Mouse (Mus musculus) heart, embryonic 13.5 days (tissue): Measurements from ENCODE around the gene 4930430F08Rik. TPM values are rescaled to one million over a fixed set of nuclear protein-coding genes. Genes with fewer than 3 reads are reported as not detected.
"Not testable (repeated sequence)": the region's sequence is repeated elsewhere in the genome, so short reads cannot be mapped to it uniquely, and the experiment has no call there.

Experiments used
- ATAC-seq: fragments of 200-750 bp; cut with Nextera tagmentation; 2 replicates; pipeline ENCODE4 v1.8.0; 2017; ENCODE audit warnings: moderate TSS enrichment; ENCODE audit not compliant: insufficient number of reproducible peaks, low FRiP score, low TSS enrichment; ENCODE audit errors: extremely low read depth
- H3K27ac ChIP-seq: fragments of 300-500 bp; sonication (generic); replicated peaks from 2 replicates; pipeline ENCODE4 v1.5.1; 2015; ENCODE audit warnings: moderate library complexity, mild to moderate bottlenecking, inconsistent platforms
- H3K27me3 ChIP-seq: fragments of 300-500 bp; sonication (generic); replicated peaks from 2 replicates; pipeline ENCODE4 v1.6.1; 2015; ENCODE audit warnings: mild to moderate bottlenecking, inconsistent platforms
- H3K36me3 ChIP-seq: fragments of 300-500 bp; sonication (generic); 2 replicates; pipeline ENCODE4 v1.6.1; 2015; ENCODE audit warnings: mild to moderate bottlenecking, inconsistent platforms
- H3K4me1 ChIP-seq: fragments of 300-500 bp; sonication (generic); 2 replicates; pipeline ENCODE4 v1.6.1; 2015; ENCODE audit warnings: inconsistent platforms
- H3K4me2 ChIP-seq: fragments of 300-500 bp; sonication (generic); 2 replicates; pipeline ENCODE4 v1.6.1; 2015; ENCODE audit warnings: inconsistent platforms, mild to moderate bottlenecking, moderate library complexity
- H3K4me3 ChIP-seq: fragments of 300-500 bp; sonication (generic); 2 replicates; pipeline ENCODE4 v1.5.1; 2015; ENCODE audit warnings: moderate library complexity, mild to moderate bottlenecking, inconsistent platforms
- H3K9ac ChIP-seq: fragments of 300-500 bp; sonication (generic); 2 replicates; pipeline ENCODE4 v1.6.1; 2015; ENCODE audit warnings: inconsistent platforms, mild to moderate bottlenecking, moderate library complexity
- H3K9me3 ChIP-seq: fragments of 300-500 bp; sonication (generic); 2 replicates; pipeline ENCODE4 v1.6.1; 2016; ENCODE audit warnings: inconsistent platforms
- WGBS: fragments of 180-500 bp; shearing (Covaris S2); methylation state at CpG from one replicate; pipeline ENCODE4 v1.1.7; 2015; ENCODE audit warnings: mixed read lengths; 5-methylcytosine and 5-hydroxymethylcytosine counted together
- polyA plus RNA-seq: library from polyadenylated mRNA; unstranded; fragments of >200 nt; fragmentation: Nextera tagmentation; extraction: Ambion mirVana; gene quantifications from 2 replicates; pipeline ENCODE4 v1.2.1, GENCODE M21; 2015

4930430F08Rik gene
- polyA plus RNA-seq, 1 experiment from 2014 or later: 8.7 TPM

- Histone ChIP-seq H3K27ac (no peak overlapping the region), H3K4me3 (no peak overlapping the region), H3K9me3 (no peaks in the 10 kb centered on the region), H3K4me1 (peaks cover 7% of the 10 kb centered on the region), H3K27me3 (no peaks in the 10 kb centered on the region), H3K9ac (no peak overlapping the region), H3K4me2 (no peak overlapping the region), H3K36me3 (peaks cover 11% of the 10 kb centered on the region)
- no peak for ATAC-seq
- 68% methylated on average over 3 of the region's 3 CpGs for WGBS
Measured at GRCm38 (mm10) chr10:100584178-100584577, 6.0 kb downstream of the 4930430F08Rik start.

GRCm38 (mm10) chr10:100575294-100575693 lies 14.9 kb downstream of the 4930430F08Rik start:
- Histone ChIP-seq H3K27ac (no peak overlapping the region), H3K36me3 (peaks cover 59% of the 10 kb centered on the region), H3K4me2 (no peak overlapping the region), H3K27me3 (no peaks in the 10 kb centered on the region), H3K4me1 (no peaks in the 10 kb centered on the region), H3K9ac (no peak overlapping the region), H3K4me3 (no peak overlapping the region), H3K9me3 (no peaks in the 10 kb centered on the region)
- 72% methylated on average over 7 of the region's 7 CpGs for whole genome bisulfite sequencing
- no peak for ATAC-seq

- Histone ChIP-seq H3K36me3 (peaks cover 61% of the 10 kb centered on the region), H3K4me2 (no peak overlapping the region), H3K4me1 (no peaks in the 10 kb centered on the region), H3K27me3 (no peaks in the 10 kb centered on the region), H3K9ac (no peak overlapping the region), H3K4me3 (no peak overlapping the region), H3K9me3 (no peaks in the 10 kb centered on the region), H3K27ac (no peak overlapping the region)
- WGBS: 79% methylated on average over 7 of the region's 7 CpGs
- no peak for ATAC-seq
Measured at GRCm38 (mm10) chr10:100574505-100575149, 15.6 kb downstream of the 4930430F08Rik start.

GRCm38 (mm10) chr10:100571707-100572106 lies 18.5 kb downstream of the 4930430F08Rik start:
- no peaks in the 10 kb centered on the region for H3K4me1 ChIP-seq
- no peaks in the 10 kb centered on the region for H3K27me3 ChIP-seq
- 90% methylated on average over 3 of the region's 3 CpGs for WGBS
- H3K9ac ChIP-seq: no peak overlapping the region
- no peaks in the 10 kb centered on the region for H3K9me3 ChIP-seq
- H3K4me2 ChIP-seq: no peak overlapping the region
- H3K4me3 ChIP-seq: no peak overlapping the region
- no peak overlapping the region for H3K27ac ChIP-seq
- H3K36me3 ChIP-seq: peaks cover 52% of the 10 kb centered on the region
- no peak for ATAC-seq

DNA sequence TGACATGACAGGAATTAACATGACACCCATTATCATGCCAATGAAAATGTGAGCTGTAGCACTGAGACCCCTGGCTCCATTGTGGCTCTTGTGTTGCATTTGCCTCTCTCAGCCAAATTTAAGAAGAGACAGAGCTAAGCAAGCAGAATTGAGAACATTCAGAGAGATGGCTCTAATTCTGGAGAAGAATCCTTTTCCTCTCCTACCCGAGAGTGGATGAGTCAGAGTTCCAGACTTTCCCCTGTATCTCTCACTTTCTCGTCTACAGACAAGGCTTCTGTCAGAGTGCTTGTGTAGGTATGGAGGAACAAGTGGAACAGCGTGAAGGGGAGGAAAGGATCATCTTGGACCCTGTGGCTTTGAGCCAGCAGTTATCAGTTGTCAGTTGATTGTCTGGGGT lies 26.1 kb downstream of the 4930430F08Rik start:
- Histone ChIP-seq H3K4me1 (no peaks in the 10 kb centered on the region), H3K27ac (no peak overlapping the region), H3K9ac (no peak overlapping the region), H3K36me3 (peaks cover 39% of the 10 kb centered on the region), H3K4me3 (no peak overlapping the region), H3K9me3 (no peaks in the 10 kb centered on the region), H3K4me2 (no peak overlapping the region), H3K27me3 (no peaks in the 10 kb centered on the region)
- 49% methylated on average over 3 of the region's 3 CpGs for WGBS
- no peak for ATAC-seq

DNA sequence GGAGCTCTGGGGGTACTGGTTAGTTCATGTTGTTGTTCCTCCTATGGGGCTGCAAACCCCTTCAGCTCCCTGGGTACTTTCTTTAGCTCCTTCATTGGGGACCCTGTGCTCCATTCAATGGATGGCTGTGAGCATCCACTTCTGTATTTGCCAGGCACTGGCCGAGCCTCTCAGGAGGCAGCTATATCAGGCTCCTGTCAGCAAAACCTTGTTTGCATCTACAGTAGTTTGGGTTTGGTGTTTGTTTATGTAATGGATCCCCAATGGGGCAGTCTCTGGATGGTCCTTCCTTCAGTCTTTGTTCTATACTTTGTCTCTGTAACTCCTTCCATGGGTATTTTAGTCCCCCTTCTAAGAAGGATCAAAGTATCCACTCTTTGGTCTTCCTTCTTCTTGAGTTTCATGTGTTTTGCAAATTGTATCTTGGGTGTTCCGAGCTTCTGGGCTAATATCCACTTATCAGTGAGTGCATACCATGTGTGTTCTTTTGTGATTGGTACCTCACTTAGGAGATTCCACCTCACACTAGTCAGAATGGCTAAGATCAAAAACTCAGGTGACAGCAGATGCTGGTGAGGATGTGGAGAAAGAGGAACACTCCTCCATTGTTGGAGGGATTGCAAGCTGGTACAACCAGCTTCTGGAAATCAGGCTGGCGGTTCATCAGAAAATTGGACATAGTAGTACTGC lies 29.9 kb downstream of the 4930430F08Rik start:
- not testable (repeated sequence) for H3K9me3 ChIP-seq, H3K4me2 ChIP-seq, H3K4me1 ChIP-seq, H3K4me3 ChIP-seq, H3K27me3 ChIP-seq, H3K27ac ChIP-seq, ATAC-seq, H3K9ac ChIP-seq
- 82% methylated on average over 3 of the region's 3 CpGs for WGBS
- peaks cover 28% of the 10 kb centered on the region for H3K36me3 ChIP-seq

- no peak for ATAC-seq
- peaks cover 15% of the 10 kb centered on the region; the same call in 1 of the 2 replicates for H3K36me3 ChIP-seq
- H3K9ac ChIP-seq: no peak overlapping the region
- no peak overlapping the region for H3K4me3 ChIP-seq
- H3K9me3 ChIP-seq: no peaks in the 10 kb centered on the region
- WGBS: 77% methylated on average over 3 of the region's 3 CpGs
- no peak overlapping the region for H3K27ac ChIP-seq
- H3K4me2 ChIP-seq: no peak overlapping the region
- no peaks in the 10 kb centered on the region for H3K4me1 ChIP-seq
- H3K27me3 ChIP-seq: no peaks in the 10 kb centered on the region
Measured at GRCm38 (mm10) chr10:100556566-100557175, 33.6 kb downstream of the 4930430F08Rik start.

DNA sequence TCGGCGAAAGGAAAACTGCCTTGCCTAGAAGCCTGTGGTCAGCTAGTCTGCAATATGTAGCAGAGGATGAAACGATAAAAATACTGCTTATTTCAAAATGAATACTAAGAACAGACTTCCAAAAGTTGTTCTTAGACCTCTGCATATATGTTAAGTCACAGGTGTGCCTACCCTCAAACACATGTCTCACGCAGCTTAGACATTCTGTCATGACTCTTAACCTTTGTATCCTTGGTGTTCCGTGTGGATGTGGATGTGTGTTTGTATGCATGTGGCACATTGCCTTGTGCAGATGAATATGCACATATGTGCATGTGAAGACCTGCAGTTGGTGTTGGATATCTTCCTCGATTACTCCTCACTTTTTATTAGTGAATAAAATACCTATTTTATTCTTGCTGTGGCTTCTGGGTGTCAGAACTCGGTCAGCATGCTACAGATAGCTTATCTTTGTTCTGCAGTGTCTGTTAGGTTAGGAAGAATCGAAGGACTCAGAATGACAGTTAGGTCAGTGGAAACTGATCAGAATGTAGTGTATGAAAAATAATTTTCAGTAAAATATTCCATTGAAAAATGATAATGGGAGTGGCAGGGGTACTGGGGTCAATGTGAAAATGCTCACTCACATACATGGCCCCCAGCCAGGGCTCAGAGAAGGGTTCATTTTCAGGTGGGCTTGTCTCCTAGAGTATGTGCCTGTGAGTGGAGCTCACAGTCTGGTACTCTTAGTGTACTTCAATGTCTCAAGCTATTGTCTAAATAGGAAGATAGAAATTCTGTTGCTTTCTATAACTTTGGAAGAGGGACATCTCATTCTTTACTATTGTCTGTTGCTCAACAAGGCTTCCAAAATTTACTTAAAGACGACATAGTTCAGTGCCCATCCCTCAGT lies 65.5 kb downstream of the 4930430F08Rik start:
- Histone ChIP-seq H3K4me2 (no peak overlapping the region), H3K4me1 (no peaks in the 10 kb centered on the region), H3K9me3 (no peaks in the 10 kb centered on the region), H3K4me3 (no peak overlapping the region), H3K27me3 (no peaks in the 10 kb centered on the region), H3K36me3 (peaks cover 13% of the 10 kb centered on the region), H3K9ac (no peak overlapping the region), H3K27ac (no peak overlapping the region)
- WGBS: 77% methylated on average over 9 of the region's 9 CpGs
- no peak for ATAC-seq

- WGBS: 94% methylated on average over 9 of the region's 9 CpGs
- H3K27ac ChIP-seq: no peak overlapping the region
- H3K36me3 ChIP-seq: peaks cover 20% of the 10 kb centered on the region
- H3K4me3 ChIP-seq: no peak overlapping the region
- no peak for ATAC-seq
- H3K9me3 ChIP-seq: no peaks in the 10 kb centered on the region
- no peaks in the 10 kb centered on the region for H3K27me3 ChIP-seq
- no peak overlapping the region for H3K4me2 ChIP-seq
- H3K4me1 ChIP-seq: no peaks in the 10 kb centered on the region
- H3K9ac ChIP-seq: no peak overlapping the region
Measured at GRCm38 (mm10) chr10:100522330-100522729, 67.9 kb downstream of the 4930430F08Rik start.
